Mouse (Mus musculus) neural tube, embryonic 13.5 days (tissue): Measurements from ENCODE around the gene Ergic1. TPM values are rescaled to one million over a fixed set of nuclear protein-coding genes. Genes with fewer than 3 reads are reported as not detected.

Source experiments
- ATAC-seq: fragments of 200-750 bp; cut with Nextera tagmentation; 2 replicates; pipeline ENCODE4 v1.8.0; 2017; ENCODE audit warnings: low read depth, mild to moderate bottlenecking, moderate TSS enrichment, moderate library complexity
- H3K27ac ChIP-seq: fragments of 300-500 bp; sonication (generic); replicated peaks from 2 replicates; pipeline ENCODE4 v1.5.1; 2015; ENCODE audit warnings: moderate library complexity, mild to moderate bottlenecking, inconsistent platforms
- H3K27me3 ChIP-seq: fragments of 300-500 bp; sonication (generic); 2 replicates; pipeline ENCODE4 v1.6.1; 2015; ENCODE audit warnings: mild to moderate bottlenecking, inconsistent platforms
- H3K36me3 ChIP-seq: fragments of 300-500 bp; sonication (generic); 2 replicates; pipeline ENCODE4 v1.6.1; 2015; ENCODE audit warnings: mild to moderate bottlenecking, inconsistent platforms
- H3K4me1 ChIP-seq: fragments of 300-500 bp; sonication (generic); replicated peaks from 2 replicates; pipeline ENCODE4 v1.6.1; 2015; ENCODE audit warnings: inconsistent platforms
- H3K4me2 ChIP-seq: fragments of 300-500 bp; sonication (generic); 2 replicates; pipeline ENCODE4 v1.6.1; 2015; ENCODE audit warnings: inconsistent platforms, mild to moderate bottlenecking, moderate library complexity
- H3K4me3 ChIP-seq: fragments of 300-500 bp; sonication (generic); 2 replicates; pipeline ENCODE4 v1.5.1; 2015; ENCODE audit warnings: mild to moderate bottlenecking, inconsistent platforms
- H3K9ac ChIP-seq: fragments of 300-500 bp; sonication (generic); 2 replicates; pipeline ENCODE4 v1.6.1; 2015; ENCODE audit warnings: moderate library complexity, mild to moderate bottlenecking, inconsistent platforms
- H3K9me3 ChIP-seq: fragments of 300-500 bp; sonication (generic); 2 replicates; pipeline ENCODE4 v1.6.1; 2016; ENCODE audit warnings: inconsistent platforms
- WGBS: fragments of 180-500 bp; shearing (Covaris S2); methylation state at CpG from one replicate; pipeline ENCODE4 v1.1.7; 2015; 5-methylcytosine and 5-hydroxymethylcytosine counted together
- polyA plus RNA-seq: library from polyadenylated mRNA; unstranded; fragments of >200 nt; fragmentation: Nextera tagmentation; extraction: Ambion mirVana; gene quantifications from 2 replicates; pipeline ENCODE4 v1.2.1, GENCODE M21; 2015

The Ergic1 gene
- polyA plus RNA-seq, 1 experiment from 2014 or later: 91.0 TPM

GRCm38 (mm10) chr17:26660192-26660912 lies 99.1 kb downstream of the Ergic1 start:
- 27% methylated on average over 21 of the region's 21 CpGs for WGBS
- no peaks in the 10 kb centered on the region for H3K9me3 ChIP-seq
- H3K9ac ChIP-seq: no peak overlapping the region
- peaks cover 21% of the 10 kb centered on the region for H3K4me1 ChIP-seq
- peaks cover 23% of the 10 kb centered on the region for H3K36me3 ChIP-seq
- ATAC-seq: peak; percentile 55
- no peak overlapping the region for H3K27ac ChIP-seq
- peak overlapping the region; percentile 9; the same call in 1 of the 2 replicates for H3K4me3 ChIP-seq
- no peaks in the 10 kb centered on the region for H3K27me3 ChIP-seq
- peak overlapping the region; percentile 43 for H3K4me2 ChIP-seq

GRCm38 (mm10) chr17:26662204-26662603 lies 100.9 kb downstream of the Ergic1 start:
- no peak overlapping the region for H3K4me3 ChIP-seq
- 81% methylated on average over 5 of the region's 5 CpGs for WGBS
- H3K36me3 ChIP-seq: 0 out of 2 replicates have a peak, but pooled peaks cover 6% of the 10 kb centered on the region
- H3K27me3 ChIP-seq: no peaks in the 10 kb centered on the region
- no peak overlapping the region for H3K27ac ChIP-seq
- H3K9ac ChIP-seq: no peak overlapping the region
- no peak for ATAC-seq
- H3K4me1 ChIP-seq: peaks cover 21% of the 10 kb centered on the region
- no peaks in the 10 kb centered on the region for H3K9me3 ChIP-seq
- no peak overlapping the region for H3K4me2 ChIP-seq

GRCm38 (mm10) chr17:26662978-26663683 lies 101.8 kb downstream of the Ergic1 start, which contains the start of gene Atp6v0e:
TSS of gene Atp6v0e (plus strand) at chr17:26663231.
- peak; percentile 86 for ATAC-seq
- peak within 1 kb of the TSS; percentile 84 for H3K4me2 ChIP-seq

GRCm38 (mm10) chr17:26665600-26665999 lies 104.3 kb downstream of the Ergic1 start:
- Histone ChIP-seq H3K9ac (no peak overlapping the region), H3K36me3 (no peaks in the 10 kb centered on the region), H3K4me3 (no peak overlapping the region), H3K4me1 (peaks cover 16% of the 10 kb centered on the region), H3K27ac (no peak overlapping the region), H3K27me3 (no peaks in the 10 kb centered on the region), H3K4me2 (no peak overlapping the region), H3K9me3 (no peaks in the 10 kb centered on the region)
- no peak for ATAC-seq
- WGBS: 88% methylated on average over 4 of the region's 4 CpGs

More at GRCm38 (mm10) chr17:26662978-26663683, 101.8 kb downstream of the Ergic1 start, which contains the start of gene Atp6v0e:
- H3K4me3 ChIP-seq: peak within 1 kb of the TSS; percentile 65
- H3K4me1 ChIP-seq: peaks cover 21% of the 10 kb centered on the region
- H3K27me3 ChIP-seq: no peaks in the 10 kb centered on the region
- H3K36me3 ChIP-seq: no peaks in the 10 kb centered on the region
- peak within 1 kb of the TSS; percentile 83 for H3K9ac ChIP-seq
- WGBS: 2% methylated on average over 28 of the region's 28 CpGs
- peak within 1 kb of the TSS; percentile 57; the same call in 1 of the 2 replicates for H3K27ac ChIP-seq
- no peaks in the 10 kb centered on the region for H3K9me3 ChIP-seq

- Histone ChIP-seq H3K4me1 (peaks cover 4% of the 10 kb centered on the region; the same call in 1 of the 2 replicates), H3K36me3 (no peaks in the 10 kb centered on the region), H3K27ac (no peak overlapping the region), H3K9ac (no peak overlapping the region), H3K9me3 (no peaks in the 10 kb centered on the region), H3K27me3 (0 out of 2 replicates have a peak, but pooled peaks cover 8% of the 10 kb centered on the region), H3K4me3 (no peak overlapping the region), H3K4me2 (no peak overlapping the region)
- ATAC-seq: no peak
- WGBS: 62% methylated on average over 4 of the region's 4 CpGs
These were observed 110.0 kb downstream of the Ergic1 start for GRCm38 (mm10) chr17:26671268-26671667.

- WGBS: 27% methylated on average over 7 of the region's 7 CpGs
- Histone ChIP-seq H3K36me3 (0 out of 2 replicates have a peak, but pooled peaks cover 6% of the 10 kb centered on the region), H3K27me3 (0 out of 2 replicates have a peak, but pooled peaks cover 8% of the 10 kb centered on the region), H3K4me2 (peak overlapping the region; percentile 82), H3K9ac (peak overlapping the region; percentile 32; the same call in 1 of the 2 replicates), H3K4me3 (peak overlapping the region; percentile 84), H3K9me3 (no peaks in the 10 kb centered on the region), H3K27ac (peak overlapping the region; percentile 61), H3K4me1 (peaks cover 32% of the 10 kb centered on the region)
- ATAC-seq: peak; percentile 37
These were observed 114.6 kb downstream of the Ergic1 start for GRCm38 (mm10) chr17:26675845-26676244.

GRCm38 (mm10) chr17:26676252-26676615 lies 114.9 kb downstream of the Ergic1 start:
- Histone ChIP-seq H3K9me3 (no peaks in the 10 kb centered on the region), H3K4me2 (peak overlapping the region; percentile 82), H3K4me1 (peaks cover 32% of the 10 kb centered on the region), H3K36me3 (0 out of 2 replicates have a peak, but pooled peaks cover 6% of the 10 kb centered on the region), H3K27ac (peak overlapping the region; percentile 88), H3K9ac (peak overlapping the region; percentile 84), H3K4me3 (peak overlapping the region; percentile 84), H3K27me3 (0 out of 2 replicates have a peak, but pooled peaks cover 8% of the 10 kb centered on the region)
- peak; percentile 96 for ATAC-seq
- 1% methylated on average over 30 of the region's 30 CpGs for WGBS

- H3K4me3 ChIP-seq: peak overlapping the region; percentile 84
- peak overlapping the region; percentile 82 for H3K4me2 ChIP-seq
- 0 out of 2 replicates have a peak, but pooled peaks cover 6% of the 10 kb centered on the region for H3K36me3 ChIP-seq
- ATAC-seq: peak; percentile 89
- peak overlapping the region; percentile 84 for H3K9ac ChIP-seq
- 0 out of 2 replicates have a peak, but pooled peaks cover 8% of the 10 kb centered on the region for H3K27me3 ChIP-seq
- H3K9me3 ChIP-seq: no peaks in the 10 kb centered on the region
- peaks cover 32% of the 10 kb centered on the region for H3K4me1 ChIP-seq
- peak overlapping the region; percentile 88 for H3K27ac ChIP-seq
- WGBS: 4% methylated on average over 26 of the region's 26 CpGs
These were observed 115.5 kb downstream of the Ergic1 start for GRCm38 (mm10) chr17:26676616-26677376.

GRCm38 (mm10) chr17:26677711-26678637 lies 116.7 kb downstream of the Ergic1 start:
- Histone ChIP-seq H3K9ac (peak overlapping the region; percentile 84), H3K36me3 (peaks cover 7% of the 10 kb centered on the region), H3K27ac (no peak overlapping the region), H3K4me3 (peak overlapping the region; percentile 84), H3K9me3 (no peaks in the 10 kb centered on the region), H3K4me2 (peak overlapping the region; percentile 82), H3K27me3 (0 out of 2 replicates have a peak, but pooled peaks cover 8% of the 10 kb centered on the region), H3K4me1 (peaks cover 32% of the 10 kb centered on the region)
- WGBS: 85% methylated on average over 7 of the region's 7 CpGs
- no peak for ATAC-seq

- Histone ChIP-seq H3K36me3 (peaks cover 30% of the 10 kb centered on the region), H3K27me3 (no peaks in the 10 kb centered on the region), H3K4me3 (no peak overlapping the region), H3K4me2 (no peak overlapping the region), H3K27ac (no peak overlapping the region), H3K9ac (no peak overlapping the region), H3K4me1 (peaks cover 29% of the 10 kb centered on the region), H3K9me3 (no peaks in the 10 kb centered on the region)
- 84% methylated on average over 6 of the region's 6 CpGs for WGBS
- ATAC-seq: no peak
These were observed 120.0 kb downstream of the Ergic1 start for GRCm38 (mm10) chr17:26681276-26681675.
